Mouse (Mus musculus): Measurements from ENCODE around the gene Cldn14. TPM values are rescaled to one million over a fixed set of nuclear protein-coding genes. Genes with fewer than 3 reads are reported as not detected.

Cldn14 gene
- not detected for total RNA-seq (2021)
- long read RNA-seq, experiment 1 = 0 reads
- long read RNA-seq, experiment 2 = 0 reads

- TF ChIP-seq CTCF (IDR thresholded peaks at IDR 0.05) = no peak
- no peak within 1 kb of the TSS for H3K4me3 ChIP-seq
- DNase-seq = no peak
- intact Hi-C loops (cut with DNase I) = no loop called here
- no peak within 1 kb of the TSS for H3K27ac ChIP-seq
Observed at GRCm38 (mm10) chr16:94008737-94009136, at the start of gene Cldn14. TSS of gene Cldn14 (minus strand) at chr16:94008837.

GRCm38 (mm10) chr16:94055576-94055975, 46.9 kb upstream of the Cldn14 start:
- TF ChIP-seq CTCF (IDR thresholded peaks at IDR 0.05) = no peak
- DNase-seq = no peak
- Histone ChIP-seq H3K27ac (no peak overlapping the region), H3K4me3 (no peak overlapping the region)
- intact Hi-C loops (cut with DNase I) = no loop called here

DNA sequence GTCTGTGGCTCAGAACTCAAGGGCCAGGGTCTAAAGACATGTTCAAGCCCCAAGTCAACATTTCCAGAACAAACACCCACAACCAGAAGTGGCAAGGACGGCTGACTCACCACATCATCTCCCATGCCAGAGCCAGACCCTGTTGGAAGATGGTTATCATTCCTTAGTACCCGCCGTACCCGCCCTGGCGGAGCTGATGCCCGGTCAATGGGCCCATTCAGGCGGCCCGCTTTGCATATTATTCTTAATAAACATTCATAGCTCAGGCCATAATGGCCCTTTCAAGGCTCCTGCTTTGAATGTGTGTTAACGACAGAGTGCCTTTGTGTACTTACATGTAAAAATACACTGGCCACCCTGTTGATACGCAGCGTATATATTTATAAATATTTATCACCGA, 46.5 kb upstream of the Cldn14 start:
- H3K27ac ChIP-seq = no peak overlapping the region
- TF ChIP-seq CTCF (IDR thresholded peaks at IDR 0.05) = no peak
- no peak for DNase-seq
- intact Hi-C loops (cut with DNase I) = no loop called here
- H3K4me3 ChIP-seq = no peak overlapping the region

DNA sequence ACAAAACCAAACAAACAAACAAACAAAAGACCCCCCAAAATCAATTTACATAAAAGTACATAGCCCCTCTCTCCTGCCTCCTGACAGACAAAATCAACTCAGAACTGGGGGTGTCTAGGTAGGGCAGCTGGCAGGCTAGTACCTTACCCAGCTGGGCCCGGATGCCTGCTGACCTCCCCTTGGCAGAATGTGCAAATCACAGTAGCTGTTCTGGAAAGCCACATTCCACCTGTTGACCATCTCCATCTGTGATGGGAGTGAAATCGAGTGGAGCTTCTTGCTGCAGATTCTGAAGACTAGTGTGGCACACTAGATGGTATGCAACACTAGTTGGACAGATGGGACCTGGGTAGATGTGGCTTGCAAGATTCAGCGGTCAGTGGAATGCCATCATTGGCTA, 41.7 kb upstream of the Cldn14 start:
- no peak for DNase-seq
- TF ChIP-seq CTCF (IDR thresholded peaks at IDR 0.05) = no peak
- intact Hi-C loops (cut with DNase I) = no loop called here
- Histone ChIP-seq H3K27ac (no peak overlapping the region), H3K4me3 (no peak overlapping the region)

DNA sequence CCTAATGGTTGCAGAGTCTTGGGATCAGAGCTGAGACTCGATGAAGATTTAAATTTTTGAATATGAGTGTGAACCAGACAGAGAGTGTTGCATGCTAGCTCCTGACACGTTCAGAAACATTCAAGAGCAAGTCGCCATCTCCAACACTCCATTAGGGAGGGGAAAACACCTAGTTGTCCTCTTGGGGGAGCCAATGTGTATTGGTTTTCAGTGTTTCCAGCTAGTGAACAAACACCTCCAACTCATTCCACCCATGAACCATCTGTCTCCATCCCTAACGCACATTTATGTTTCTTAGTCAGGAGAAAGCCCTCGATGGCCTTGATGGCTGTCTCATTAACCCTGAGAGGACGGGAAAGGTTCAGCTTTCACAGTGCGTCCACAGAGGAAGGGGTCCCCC, 36.4 kb upstream of the Cldn14 start:
- TF ChIP-seq CTCF (IDR thresholded peaks at IDR 0.05) = peak; percentile 23; the same call in 1 of the 2 replicates
- no peak overlapping the region for H3K27ac ChIP-seq
- DNase-seq = no peak
- H3K4me3 ChIP-seq = no peak overlapping the region
- intact Hi-C loops (cut with DNase I) = no loop called here

DNA sequence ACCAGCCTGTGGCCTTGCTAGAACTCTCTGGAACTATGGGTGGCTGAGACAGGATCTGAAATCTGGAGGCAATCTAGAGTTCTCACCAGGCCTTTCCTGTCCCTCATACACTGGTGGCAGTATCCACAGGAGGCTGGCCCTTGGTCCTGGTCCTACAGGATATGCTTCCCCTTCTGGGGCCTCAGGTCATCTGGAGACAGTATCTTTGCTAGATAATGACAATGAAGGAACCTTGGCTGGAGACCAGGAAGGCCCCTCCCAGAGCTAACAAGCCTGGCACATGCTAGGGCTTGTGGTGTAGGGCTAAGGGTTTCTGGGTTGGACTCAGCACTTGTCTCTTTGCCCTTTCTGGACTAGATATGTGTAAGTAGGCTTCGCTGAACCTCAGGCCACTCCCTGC, 35.2 kb upstream of the Cldn14 start:
- Histone ChIP-seq H3K4me3 (no peak overlapping the region), H3K27ac (no peak overlapping the region)
- DNase-seq = no peak
- no peak for TF ChIP-seq CTCF (IDR thresholded peaks at IDR 0.05)
- intact Hi-C loops (cut with DNase I) = no loop called here

DNA sequence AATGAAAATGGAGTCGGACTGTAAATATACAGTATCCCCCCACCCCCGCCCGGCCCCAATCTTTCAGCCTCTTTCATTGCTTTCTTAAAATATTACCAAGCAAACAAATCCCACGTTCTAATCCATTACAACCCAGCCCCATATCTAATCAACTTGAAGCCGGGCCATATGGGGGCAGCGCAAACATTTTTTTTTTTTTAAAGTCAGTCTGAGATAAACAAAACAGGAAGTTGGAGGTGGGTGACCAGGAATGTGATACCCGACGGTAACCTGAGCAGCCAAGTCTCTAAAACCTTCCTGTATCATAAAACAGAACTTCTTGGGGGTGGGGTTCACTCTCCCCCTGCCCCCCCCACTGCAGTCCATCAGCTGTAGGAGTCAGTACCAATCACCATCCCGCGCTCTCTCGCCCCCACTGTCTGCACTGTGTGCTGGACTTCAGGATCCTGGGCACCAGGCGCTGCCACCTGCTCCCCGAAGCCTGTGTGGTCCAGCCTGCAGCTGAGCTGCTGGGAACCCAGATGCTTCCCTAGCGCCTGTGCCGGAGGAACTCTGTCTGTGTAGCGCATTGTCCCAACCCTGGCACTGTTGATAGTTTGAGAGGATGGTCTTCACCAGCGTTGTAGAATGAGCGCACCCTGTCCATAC, 32.6 kb upstream of the Cldn14 start:
- no peak overlapping the region for H3K27ac ChIP-seq
- no peak overlapping the region for H3K4me3 ChIP-seq
- DNase-seq = no peak
- intact Hi-C loops (cut with DNase I) = no loop called here
- TF ChIP-seq CTCF (IDR thresholded peaks at IDR 0.05) = no peak

- intact Hi-C loops (cut with DNase I) = no loop called here
- no peak overlapping the region for H3K27ac ChIP-seq
- H3K4me3 ChIP-seq = no peak overlapping the region
- no peak for TF ChIP-seq CTCF (IDR thresholded peaks at IDR 0.05)
- DNase-seq = no peak
Observed at GRCm38 (mm10) chr16:94040485-94040884, 31.8 kb upstream of the Cldn14 start.

- H3K27ac ChIP-seq = no peak overlapping the region
- no peak for DNase-seq
- TF ChIP-seq CTCF (IDR thresholded peaks at IDR 0.05) = no peak
- intact Hi-C loops (cut with DNase I) = loop anchor here (1.0 to 2.0 kb wide), 2 partner anchors 46 to 219 kb away; partner anchors contain the start of gene Sim2
- no peak overlapping the region for H3K4me3 ChIP-seq
Observed at GRCm38 (mm10) chr16:94038986-94039341, 30.3 kb upstream of the Cldn14 start.

DNA sequence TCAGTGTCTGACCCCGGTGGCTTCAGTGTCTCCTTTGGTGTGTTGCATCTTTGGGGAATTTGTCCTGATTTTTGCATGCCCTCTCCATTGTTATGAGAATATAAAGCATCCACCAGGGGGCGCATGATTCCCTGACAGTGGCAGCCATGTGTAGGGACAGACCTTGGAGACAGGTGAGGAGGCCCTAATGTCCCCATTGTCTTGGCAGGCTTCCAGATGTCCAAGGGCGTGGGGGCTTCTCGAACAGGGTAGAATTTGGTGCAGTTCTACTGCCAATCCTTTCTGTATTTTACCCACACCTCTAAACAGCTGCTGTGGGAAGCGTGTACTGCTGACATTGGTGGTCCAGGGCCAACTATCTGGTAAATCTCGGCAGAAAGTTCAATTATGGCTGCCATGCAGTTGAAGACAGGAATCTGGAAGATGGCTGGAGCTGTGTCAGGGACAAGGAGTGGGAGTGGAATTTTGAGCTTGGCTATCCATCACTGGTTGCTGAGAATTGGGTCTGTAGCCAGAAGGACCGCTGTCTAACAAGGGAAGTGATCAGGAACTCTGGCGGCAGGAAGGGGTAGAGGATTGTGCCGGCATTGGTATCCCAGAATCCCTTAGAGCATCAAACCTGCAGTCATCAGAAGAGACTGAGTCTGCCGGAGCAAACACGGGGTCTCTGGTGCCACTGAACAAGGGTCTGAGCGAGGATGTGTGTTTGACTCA, 29.8 kb upstream of the Cldn14 start:
- no peak overlapping the region for H3K4me3 ChIP-seq
- TF ChIP-seq CTCF (IDR thresholded peaks at IDR 0.05) = peak; percentile 85
- no peak overlapping the region for H3K27ac ChIP-seq
- DNase-seq = peak; percentile 61
- intact Hi-C loops (cut with DNase I) = loop anchor here (1.0 to 2.0 kb wide), 2 partner anchors 46 to 220 kb away; partner anchors contain the start of gene Sim2

- no peak for DNase-seq
- H3K4me3 ChIP-seq = no peak overlapping the region
- no peak for TF ChIP-seq CTCF (IDR thresholded peaks at IDR 0.05)
- intact Hi-C loops (cut with DNase I) = no loop called here
- H3K27ac ChIP-seq = no peak overlapping the region
Observed at GRCm38 (mm10) chr16:94037280-94037679, 28.6 kb upstream of the Cldn14 start.

DNA sequence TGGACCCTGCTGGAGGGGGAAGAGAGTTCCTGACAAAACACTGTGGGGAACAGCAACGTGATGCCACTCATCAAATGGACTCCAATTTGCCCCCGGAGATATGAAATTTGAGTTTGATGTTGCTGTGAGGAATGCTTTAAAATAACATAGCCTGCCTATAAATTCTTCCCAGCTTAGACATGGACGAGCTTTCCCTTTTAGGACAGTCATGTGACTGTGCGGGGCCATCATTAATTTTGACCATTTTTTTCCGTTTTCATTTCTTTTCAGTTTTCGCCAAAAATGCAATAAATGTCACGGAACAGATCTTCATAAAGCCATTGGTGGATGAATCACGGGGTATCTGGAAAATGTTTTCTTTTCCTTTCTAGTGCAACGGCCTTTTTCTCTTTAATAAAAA, 25.5 kb upstream of the Cldn14 start:
- DNase-seq = no peak
- no peak for TF ChIP-seq CTCF (IDR thresholded peaks at IDR 0.05)
- intact Hi-C loops (cut with DNase I) = no loop called here
- Histone ChIP-seq H3K27ac (no peak overlapping the region), H3K4me3 (no peak overlapping the region)

GRCm38 (mm10) chr16:94032270-94032669, 23.6 kb upstream of the Cldn14 start:
- H3K4me3 ChIP-seq = no peak overlapping the region
- DNase-seq = no peak
- intact Hi-C loops (cut with DNase I) = no loop called here
- no peak for TF ChIP-seq CTCF (IDR thresholded peaks at IDR 0.05)
- no peak overlapping the region for H3K27ac ChIP-seq
